Mouse (Mus musculus) heart, adult 11 months (tissue): ENCODE measurements around the gene Gm11634.
"Not testable (repeated sequence)": the region's sequence is repeated elsewhere in the genome, so short reads cannot be mapped to it uniquely, and the experiment has no call there.

ENCODE experiments used
- DNase-seq: peaks from one replicate; pipeline ENCODE4 v3.0.0; 2022

The Gm11634 gene

DNA sequence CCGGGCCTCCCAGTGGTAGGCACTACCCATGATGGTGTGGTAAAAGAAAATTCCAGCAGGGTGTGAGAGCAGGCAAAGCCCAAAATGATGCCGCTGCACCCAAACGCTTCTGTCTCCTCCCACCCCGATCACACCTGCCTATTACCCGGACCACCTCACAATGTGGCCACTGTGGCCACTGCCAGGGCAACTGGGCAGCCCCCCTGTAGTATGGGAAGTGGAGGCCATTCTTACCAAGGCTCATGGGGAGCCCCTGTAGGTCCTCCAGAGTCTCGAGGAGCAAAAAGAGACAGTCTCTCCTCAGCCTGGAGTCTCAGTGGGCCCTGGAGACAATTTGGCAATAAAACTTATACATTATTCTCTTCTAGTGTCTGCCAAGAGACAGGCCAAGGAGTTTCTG, at the start of gene Gm11634:
Gene Gm11634, minus strand, starts transcription at position 101 of the 400 bp plus-strand sequence.
- DNase-seq = no peak

GRCm38 (mm10) chr11:101647093-101647492, 48.0 kb upstream of the Gm11634 start:
- peak; percentile 88 for DNase-seq

GRCm38 (mm10) chr11:101646283-101646794, 47.3 kb upstream of the Gm11634 start:
- DNase-seq = not testable (repeated sequence)

DNA sequence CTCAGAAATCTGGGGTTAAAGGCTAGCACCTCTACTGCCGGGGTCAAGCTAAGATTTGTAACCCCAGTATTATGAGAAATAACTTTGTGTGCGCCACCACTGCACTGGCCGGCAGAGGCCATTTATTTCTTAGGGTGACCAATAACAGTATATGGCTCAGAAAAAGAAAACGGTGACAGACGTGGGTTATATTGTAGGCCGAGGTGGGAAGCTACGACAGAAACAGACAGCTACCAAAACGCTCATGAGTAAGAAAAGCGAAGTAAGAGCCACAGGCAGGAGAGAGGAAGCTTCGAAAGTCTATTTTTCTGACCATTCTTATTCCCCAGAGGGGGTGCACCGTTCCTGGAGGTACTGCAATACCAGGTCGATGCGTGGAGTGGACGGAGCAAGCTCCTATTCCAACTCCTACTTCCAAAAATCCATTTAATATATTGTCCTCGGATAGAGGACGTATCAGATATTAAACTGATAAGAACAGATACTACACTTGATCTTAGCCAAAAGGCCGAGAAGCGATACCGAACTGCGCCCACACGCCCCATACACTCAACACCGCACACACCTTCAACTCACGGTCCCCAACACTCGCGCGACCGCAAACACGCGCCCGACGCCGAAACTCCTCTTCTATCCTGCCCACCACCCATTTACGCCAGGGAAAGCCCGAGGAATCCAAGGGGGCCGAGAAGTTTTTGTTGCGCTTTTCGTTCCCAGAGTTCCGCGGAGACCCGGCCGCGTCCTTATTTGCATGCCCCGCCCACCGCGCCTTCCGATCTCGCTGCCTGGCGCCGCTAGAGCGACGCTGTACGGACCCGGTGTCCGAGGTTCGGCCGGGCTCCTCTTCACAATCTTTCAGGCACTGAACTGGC, 46.6 kb upstream of the Gm11634 start:
- DNase-seq = peak; percentile 97

DNA sequence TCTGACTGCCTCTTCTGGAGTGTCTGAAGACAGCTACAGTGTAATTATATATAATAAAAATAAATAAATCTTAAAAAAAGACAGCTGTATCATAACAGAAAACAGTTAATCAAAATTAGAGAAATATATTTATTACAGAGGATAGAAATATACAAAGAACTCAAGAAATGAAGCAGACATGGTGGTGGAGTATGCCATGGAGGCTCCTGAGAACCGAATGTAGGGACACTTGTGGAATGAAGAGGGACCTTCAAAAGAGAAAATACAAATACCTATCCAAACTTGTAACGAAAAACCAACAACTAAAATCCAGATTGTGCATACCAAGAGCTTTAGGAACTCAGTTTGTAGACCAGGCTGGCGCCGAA, 46.0 kb upstream of the Gm11634 start:
- not testable (repeated sequence) for DNase-seq

- DNase-seq = no peak
These were observed 45.5 kb upstream of the Gm11634 start for GRCm38 (mm10) chr11:101644591-101644990.

- no peak for DNase-seq
These were observed 43.9 kb upstream of the Gm11634 start for GRCm38 (mm10) chr11:101642931-101643330.

DNA sequence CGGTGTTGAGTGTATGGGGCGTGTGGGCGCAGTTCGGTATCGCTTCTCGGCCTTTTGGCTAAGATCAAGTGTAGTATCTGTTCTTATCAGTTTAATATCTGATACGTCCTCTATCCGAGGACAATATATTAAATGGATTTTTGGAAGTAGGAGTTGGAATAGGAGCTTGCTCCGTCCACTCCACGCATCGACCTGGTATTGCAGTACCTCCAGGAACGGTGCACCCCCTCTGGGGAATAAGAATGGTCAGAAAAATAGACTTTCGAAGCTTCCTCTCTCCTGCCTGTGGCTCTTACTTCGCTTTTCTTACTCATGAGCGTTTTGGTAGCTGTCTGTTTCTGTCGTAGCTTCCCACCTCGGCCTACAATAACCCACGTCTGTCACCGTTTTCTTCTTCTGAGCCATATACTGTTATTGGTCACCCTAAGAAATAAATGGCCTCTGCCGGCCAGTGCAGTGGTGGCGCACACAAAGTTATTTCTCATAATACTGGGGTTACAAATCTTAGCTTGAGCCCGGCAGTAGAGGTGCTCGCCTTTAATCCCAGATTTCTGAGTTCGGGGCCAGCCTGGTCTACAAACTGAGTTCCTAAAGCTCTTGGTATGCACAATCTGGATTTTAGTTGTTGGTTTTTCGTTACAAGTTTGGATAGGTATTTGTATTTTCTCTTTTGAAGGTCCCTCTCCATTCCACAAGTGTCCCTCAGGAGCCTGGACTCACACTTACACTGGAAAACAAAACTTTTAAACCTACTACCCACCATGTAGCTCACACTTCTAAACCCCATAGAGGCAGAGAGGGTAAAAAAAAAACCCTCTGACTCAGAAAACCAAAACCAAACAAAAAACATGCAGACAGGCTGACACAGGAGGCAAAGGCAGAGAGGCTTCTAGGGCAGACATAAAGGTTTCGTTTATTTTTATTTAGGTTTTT, 42.9 kb upstream of the Gm11634 start:
- DNase-seq = peak; percentile 94

GRCm38 (mm10) chr11:101640857-101641709, 42.0 kb upstream of the Gm11634 start:
- DNase-seq = peak; percentile 98

DNA sequence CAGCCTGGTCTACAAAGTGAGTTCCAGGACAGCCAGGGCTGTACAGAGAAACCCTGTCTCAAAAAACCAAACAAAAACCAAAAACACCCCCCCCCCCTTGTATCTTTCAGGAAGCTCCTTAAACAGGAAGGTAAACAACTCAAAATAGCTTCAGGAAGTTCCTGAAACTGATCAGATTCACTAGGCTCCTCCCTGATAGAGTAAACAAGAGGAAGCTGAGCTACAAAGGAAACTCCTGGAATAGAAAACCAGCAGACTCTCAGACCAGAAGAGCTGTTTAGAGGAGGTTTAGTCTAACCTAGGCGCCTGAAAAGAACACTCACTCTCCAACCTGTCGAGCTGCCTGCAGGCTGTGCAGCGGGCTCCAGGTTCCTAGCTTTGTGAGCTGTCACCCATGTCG, 40.7 kb upstream of the Gm11634 start:
- no peak for DNase-seq

- DNase-seq = no peak
These were observed 36.6 kb upstream of the Gm11634 start for GRCm38 (mm10) chr11:101635660-101636059.

GRCm38 (mm10) chr11:101628733-101629417, 29.8 kb upstream of the Gm11634 start:
- DNase-seq = not testable (repeated sequence)

GRCm38 (mm10) chr11:101627857-101628559, 29.0 kb upstream of the Gm11634 start:
- peak; percentile 98 for DNase-seq

GRCm38 (mm10) chr11:101626995-101627856, 28.2 kb upstream of the Gm11634 start, which contains the start of gene Rdm1:
TSS of gene Rdm1 (plus strand) at chr11:101627195.
- DNase-seq = peak; percentile 98

GRCm38 (mm10) chr11:101626649-101626994, 27.6 kb upstream of the Gm11634 start:
- peak; percentile 96 for DNase-seq

DNA sequence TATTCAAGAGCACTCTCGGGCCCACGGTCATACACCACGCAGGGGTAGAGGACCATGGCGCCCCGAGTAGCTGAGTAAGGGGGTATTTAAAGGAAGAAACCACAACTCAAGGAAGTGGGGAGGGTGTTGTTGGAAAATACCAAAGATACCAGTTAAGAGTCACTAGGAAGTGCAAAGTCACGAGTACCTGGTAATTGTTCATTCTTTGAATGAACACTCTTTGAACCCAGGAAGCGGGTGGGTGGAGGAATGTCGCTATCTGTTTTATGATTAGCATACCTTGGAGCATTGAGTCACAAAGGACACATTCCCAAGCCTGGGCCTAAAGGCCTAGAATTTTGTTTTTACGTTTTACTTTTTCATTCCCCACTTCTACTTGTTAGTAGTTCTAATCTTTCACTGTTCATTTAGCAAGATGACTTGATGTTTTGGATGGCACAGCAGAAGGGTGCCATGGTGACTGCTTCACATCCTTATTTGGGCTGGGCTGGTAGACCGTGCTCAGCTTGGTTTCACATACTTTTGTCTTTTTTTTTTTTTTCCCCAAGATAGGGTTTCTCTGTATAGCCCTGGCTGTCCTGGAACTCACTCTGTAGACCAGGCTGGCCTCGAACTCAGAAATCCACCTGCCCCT, 21.1 kb upstream of the Gm11634 start:
- not testable (repeated sequence) for DNase-seq

DNA sequence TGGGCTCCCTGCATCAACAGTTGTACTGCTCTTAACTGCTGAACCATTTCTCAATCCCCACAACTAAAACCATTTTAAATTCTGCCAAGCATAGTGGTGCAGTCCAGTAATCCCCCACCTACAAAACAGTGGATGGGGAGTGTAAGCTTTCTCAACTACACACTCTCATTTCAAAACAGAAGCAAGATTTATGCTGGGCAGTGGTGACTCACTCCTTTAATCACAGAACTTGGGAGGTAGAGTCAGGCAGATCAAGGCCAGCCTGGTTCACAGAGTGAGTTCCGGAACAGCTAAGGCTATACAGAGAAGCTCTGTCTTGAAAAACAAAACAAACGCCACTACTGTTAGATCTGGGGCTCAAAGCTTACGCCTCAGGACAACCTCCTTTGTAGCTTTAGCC, 19.5 kb upstream of the Gm11634 start:
- no peak for DNase-seq

DNA sequence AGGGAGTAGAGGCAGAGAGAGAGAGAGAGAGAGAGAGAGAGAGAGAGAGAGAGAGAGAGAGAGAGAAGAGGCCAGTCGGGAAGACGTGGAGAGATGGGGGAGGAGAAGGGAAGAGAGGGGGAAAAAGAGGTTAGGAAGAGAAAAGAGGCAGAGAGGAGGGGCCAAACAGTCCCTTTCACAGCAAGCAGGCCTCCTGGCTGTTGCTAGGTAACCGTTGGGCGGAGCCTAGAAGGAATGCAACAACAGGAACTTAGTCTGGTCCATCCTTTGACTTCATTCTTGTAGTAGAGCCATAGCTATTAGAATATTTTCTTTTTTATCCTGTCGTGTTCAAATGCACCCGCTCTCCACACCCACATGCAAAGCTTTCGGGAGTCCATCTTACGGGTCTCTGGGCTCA, 18.8 kb upstream of the Gm11634 start:
- no peak for DNase-seq

DNA sequence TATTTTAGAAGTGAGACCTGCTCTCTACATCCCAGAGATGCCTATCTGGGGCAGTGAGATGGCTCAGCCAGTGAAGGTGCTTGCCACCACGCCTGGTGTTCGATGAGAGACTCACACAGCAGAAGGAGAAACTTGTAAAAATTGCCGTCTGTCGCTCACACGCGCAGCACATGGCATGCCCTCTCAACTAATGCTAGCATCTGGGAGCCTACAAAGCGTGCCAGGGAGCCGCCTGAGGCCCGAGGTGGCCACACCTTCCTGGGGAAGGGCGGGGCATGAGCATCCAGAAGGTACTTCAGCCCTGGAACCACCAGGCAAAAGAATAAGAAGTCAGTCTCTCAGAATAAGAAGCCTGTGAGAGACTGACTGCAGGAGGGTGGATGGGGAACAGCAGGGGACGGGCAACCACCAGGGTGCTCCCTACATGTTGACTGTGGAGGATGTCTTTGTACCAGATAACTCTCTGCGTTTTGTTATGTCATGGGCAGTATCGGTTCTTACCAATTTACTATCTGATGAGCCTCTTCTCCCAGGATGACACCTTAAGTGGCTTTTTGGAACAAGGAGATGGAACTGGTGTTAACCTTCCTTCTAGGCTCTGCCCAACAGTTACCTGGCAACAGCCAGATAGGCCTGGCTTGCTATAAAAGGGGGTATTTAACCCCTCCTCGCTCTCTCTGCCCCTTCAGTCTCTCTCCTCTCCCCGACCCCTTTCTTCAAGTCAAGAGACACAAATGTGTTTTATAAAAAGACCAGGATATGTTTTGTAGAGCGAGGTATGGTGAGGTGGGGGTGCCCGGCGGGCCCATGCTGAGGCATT, 18.1 kb upstream of the Gm11634 start:
- no peak for DNase-seq
